Mouse (Mus musculus) ES-E14 (cell line): ENCODE results near the gene Thnsl2.

Experiments
- CHD2 ChIP-seq: IDR thresholded peaks from 2 replicates; pipeline ENCODE4 v1.6.1; 2014; ENCODE audit warnings: mild to moderate bottlenecking, low read depth, low read length, inconsistent platforms
- HCFC1 ChIP-seq: IDR thresholded peaks from 2 replicates; pipeline ENCODE4 v1.6.1; 2012; ENCODE audit warnings: low read length, inconsistent platforms, borderline replicate concordance; ENCODE audit not compliant: insufficient read depth
- MAFK ChIP-seq: IDR thresholded peaks from 2 replicates; pipeline ENCODE4 v1.6.1; 2014; ENCODE audit warnings: mild to moderate bottlenecking, low read depth, low read length, inconsistent platforms; ENCODE audit not compliant: insufficient read depth
- ZC3H11A ChIP-seq: IDR thresholded peaks from 2 replicates; pipeline ENCODE4 v1.6.1; 2012; ENCODE audit warnings: low read depth, mild to moderate bottlenecking, inconsistent platforms, low read length, borderline replicate concordance
- ZNF384 ChIP-seq: IDR thresholded peaks from 2 replicates; pipeline ENCODE4 v1.6.1; 2012; ENCODE audit warnings: low read depth, low read length, inconsistent platforms

DNA sequence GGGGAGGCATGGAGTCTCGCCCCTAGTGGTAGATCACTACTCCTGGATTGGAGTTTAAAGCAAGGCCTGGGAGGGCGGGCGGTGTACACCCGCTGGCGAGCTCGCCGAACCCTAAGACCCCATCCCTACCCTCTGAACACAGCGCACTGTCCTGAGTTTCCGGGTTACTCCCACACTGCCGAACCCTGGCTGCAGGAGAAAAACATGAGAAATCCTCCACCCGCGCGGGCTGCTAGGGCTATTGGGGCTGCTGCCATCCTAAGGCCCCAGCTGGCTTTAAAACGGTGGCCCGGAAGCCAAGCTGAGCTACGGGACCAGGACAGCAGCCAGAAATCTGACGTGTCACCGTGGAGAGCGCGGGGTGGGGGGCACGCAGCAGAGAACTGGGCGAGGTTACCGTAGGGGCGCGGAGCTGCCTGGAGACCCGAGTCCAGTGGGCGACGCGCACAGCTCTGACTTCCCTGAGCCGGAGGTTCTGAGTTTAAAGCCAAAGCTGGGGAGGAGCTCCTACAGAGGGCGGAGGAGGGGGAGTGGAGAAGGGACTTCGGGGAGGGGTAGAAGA is at the start of gene Thnsl2:
- no peak for TF ChIP-seq ZC3H11A
- no peak for TF ChIP-seq HCFC1
- TF ChIP-seq ZNF384, result no peak
- TF ChIP-seq CHD2, result no peak
- no peak for TF ChIP-seq MAFK
